Mouse (Mus musculus) erythroblast, embryonic 14.5 days (primary cell): ENCODE results near the gene Clcn1.

ENCODE experiments used
- GATA1 ChIP-seq: IDR thresholded peaks from 2 replicates; pipeline ENCODE4 v1.6.1; 2012; ENCODE audit warnings: low read length, inconsistent platforms, mixed read lengths
- TAL1 ChIP-seq: IDR thresholded peaks from 3 replicates; pipeline ENCODE4 v1.6.1; 2012; ENCODE audit warnings: low read length, inconsistent platforms, mixed read lengths

DNA sequence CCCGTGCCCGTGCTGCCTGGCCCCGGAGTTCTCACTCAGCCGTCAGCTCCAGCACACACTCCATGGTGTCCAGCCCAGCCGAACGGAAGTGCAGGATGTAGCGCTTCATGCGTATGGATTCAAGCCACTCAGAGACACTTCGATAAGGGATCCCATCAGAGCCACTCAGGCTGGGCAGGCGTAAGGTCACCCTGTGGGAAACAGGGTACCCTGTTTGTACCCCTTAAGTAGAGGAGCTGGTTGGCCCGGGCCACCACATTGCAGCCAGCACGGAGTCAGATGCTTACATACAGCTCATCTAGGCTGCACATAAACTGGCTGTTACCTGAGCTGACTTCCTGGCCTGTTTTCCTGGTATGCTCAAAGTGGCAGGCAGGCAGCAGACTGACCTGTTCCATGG, 72.4 kb downstream of the Clcn1 start:
- TF ChIP-seq GATA1 (no peak), TAL1 (no peak)
